Mouse (Mus musculus) embryonic stem cell, embryonic (primary cell): ENCODE data around the gene Rnh1.

ENCODE experiments used
- CTCF ChIA-PET, 4 experiments: fragments of 300-600 bp in 2 of 4; fragments of 350-600 bp in 2 of 4; sonication (Branson Sonifier 250); formaldehyde crosslinking; loops; one replicate each; lab custom pipeline; 2022; ENCODE audit warnings: inconsistent platforms in 2 of 4; lab: Charles Lee
- POLR2A ChIA-PET, 4 experiments: fragments of 300-600 bp in 2 of 4; fragments of 350-600 bp in 2 of 4; sonication (Branson Sonifier 250); formaldehyde crosslinking; loops; one replicate each; lab custom pipeline; 2022; ENCODE audit warnings: antibody characterized with exemption in 4 of 4, inconsistent platforms in 1 of 4; lab: Charles Lee

Gene Rnh1

DNA sequence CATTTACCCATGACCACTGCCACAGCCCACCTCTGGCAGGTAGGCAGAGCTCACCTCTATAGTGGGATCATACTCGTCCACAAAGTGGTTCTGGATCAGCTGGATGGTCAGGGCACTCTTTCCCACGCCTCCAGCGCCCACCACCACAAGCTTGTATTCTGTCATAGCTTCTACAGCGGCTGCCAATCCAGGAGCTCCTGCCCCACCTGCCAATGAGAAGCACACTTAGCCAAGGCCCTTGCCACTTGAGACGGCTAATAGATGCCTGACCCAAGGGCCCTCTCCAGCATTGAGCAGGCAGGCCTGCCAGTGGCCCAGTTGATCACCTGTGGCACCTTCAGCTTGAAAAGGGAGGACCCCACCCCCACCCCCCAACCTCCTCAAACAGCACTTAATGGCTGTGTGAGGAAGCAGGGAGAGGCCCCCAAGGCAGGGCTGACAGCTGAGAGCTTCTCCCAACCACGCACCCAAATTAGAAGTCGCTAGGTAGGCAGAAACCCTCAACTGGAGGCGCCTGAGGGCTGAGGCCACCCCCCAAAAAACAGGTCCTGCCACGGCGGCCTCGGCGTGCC is 20.2 kb upstream of the Rnh1 start:
- ChIA-PET POLR2A (interaction anchor here (0.6 to 4.9 kb wide), 37 partner anchors 8 to 352 kb away, joined by 3 to 84 read pairs (median 4); partner anchors contain the start of genes Rassf7 (in 3 of the 4), Phrf1 (in 2 of the 4), Ptdss2 (in 2 of the 4) and Taldo1 (in 2 of the 4)), CTCF (interaction anchor here in 2 of 4 experiments (0.6 to 2.2 kb wide), 4 partner anchors 17 to 170 kb away, joined by 3 to 8 read pairs (median 6); partner anchors contain the start of gene Ptdss2 (in 1 of the 2))

DNA sequence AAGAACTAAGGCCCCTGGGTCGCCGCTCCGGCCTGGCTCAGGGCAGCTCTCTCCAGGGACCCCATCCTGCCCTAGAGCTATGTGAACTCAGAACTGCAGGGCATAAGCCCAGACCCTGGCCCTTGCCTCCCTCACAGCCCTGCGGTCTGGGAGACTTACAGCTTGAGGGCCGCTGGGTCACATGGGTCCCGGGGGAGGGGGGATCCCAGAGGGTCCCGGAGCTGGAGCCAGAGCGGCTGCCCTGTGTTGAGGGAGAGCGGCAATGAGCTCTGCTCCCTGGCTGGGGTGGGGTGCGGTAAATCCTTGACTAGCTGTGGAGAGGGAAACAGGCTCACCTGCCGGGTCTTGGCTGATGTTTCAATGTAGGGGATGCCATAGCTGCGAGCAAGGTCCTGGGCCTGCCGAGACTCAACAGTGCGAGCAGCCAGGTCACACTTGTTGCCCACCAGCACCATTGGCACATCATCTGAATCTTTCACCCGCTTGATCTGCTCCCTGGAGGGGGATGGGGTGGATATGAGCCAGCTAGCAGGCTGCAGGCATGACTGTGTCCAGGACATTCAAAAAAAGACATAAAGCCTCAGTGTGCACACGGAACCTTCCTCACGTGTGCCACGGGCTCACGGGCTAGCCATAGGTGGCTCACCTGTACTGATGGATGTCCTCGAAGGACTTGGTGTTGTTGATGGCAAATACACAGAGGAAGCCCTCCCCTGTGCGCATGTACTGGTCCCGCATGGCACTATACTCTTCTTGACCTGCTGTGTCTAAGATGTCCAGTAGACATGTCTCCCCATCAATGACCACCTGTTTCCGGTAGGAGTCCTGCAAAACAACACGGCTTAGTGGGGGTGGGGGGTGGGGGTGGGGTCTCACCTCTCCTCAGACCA is 19.4 kb upstream of the Rnh1 start:
- ChIA-PET CTCF (interaction anchor here in 2 of 4 experiments (0.6 to 2.2 kb wide), 3 partner anchors 16 to 211 kb away, joined by 4 to 7 read pairs (median 6); no protein-coding TSS in a partner anchor), POLR2A (interaction anchor here in 3 of 4 experiments (0.6 to 4.9 kb wide), 27 partner anchors 12 to 348 kb away, joined by 3 to 84 read pairs (median 4); partner anchors contain the start of genes Phrf1 (in 2 of the 3), Ptdss2 (in 2 of the 3), Rassf7 (in 2 of the 3) and Sigirr (in 2 of the 3))

DNA sequence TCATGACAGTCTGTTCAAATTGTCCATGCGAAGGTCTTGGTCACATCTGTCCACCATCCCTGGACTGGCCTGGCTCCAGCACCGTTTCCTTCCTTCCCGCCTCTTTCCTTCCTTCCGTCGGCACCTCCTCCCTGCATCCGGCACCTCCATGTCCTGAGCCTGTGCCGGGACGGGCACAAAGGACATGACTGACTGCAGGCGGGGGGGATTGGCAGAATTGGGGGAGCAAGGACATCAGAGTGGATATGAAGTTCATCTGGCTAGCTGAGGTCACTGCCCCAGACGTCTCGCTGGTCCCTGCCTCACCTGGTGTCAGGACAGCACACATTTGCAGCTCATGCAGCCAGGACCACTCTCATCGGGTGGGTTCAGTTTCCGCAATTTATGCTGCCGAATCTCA is 18.4 kb upstream of the Rnh1 start:
- ChIA-PET CTCF (interaction anchor here in 2 of 4 experiments (0.6 kb wide), 2 partner anchors 121 to 212 kb away, joined by 4 read pairs; no protein-coding TSS in a partner anchor), POLR2A (interaction anchor here in 3 of 4 experiments (0.6 to 4.9 kb wide), 9 partner anchors 18 to 148 kb away, joined by 3 to 84 read pairs (median 4); partner anchors contain the start of genes Rassf7 (in 2 of the 3), Phrf1 (in 1 of the 3), Rnh1 (in 1 of the 3) and Sigirr (in 1 of the 3))

DNA sequence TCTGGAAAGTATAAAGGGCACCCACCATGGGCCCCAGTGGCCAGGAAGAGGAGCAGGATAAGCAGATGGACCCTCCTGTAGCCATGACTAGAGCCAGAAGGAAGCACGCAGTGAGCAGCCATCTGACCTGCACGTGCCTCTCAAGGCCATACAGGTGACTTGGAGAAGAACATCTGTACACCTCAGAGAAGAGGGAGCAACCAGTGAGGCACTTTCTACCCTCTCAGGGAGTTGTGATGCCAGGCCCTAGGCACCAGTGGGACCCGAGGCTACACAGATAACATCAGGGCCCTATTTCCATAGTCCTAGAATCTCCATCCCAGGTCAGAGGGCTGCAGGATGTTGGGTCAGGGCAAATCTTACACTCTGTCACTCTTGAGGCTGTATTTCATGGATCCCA is 17.6 kb upstream of the Rnh1 start:
- ChIA-PET POLR2A (no interaction called here), CTCF (no interaction called here)

DNA sequence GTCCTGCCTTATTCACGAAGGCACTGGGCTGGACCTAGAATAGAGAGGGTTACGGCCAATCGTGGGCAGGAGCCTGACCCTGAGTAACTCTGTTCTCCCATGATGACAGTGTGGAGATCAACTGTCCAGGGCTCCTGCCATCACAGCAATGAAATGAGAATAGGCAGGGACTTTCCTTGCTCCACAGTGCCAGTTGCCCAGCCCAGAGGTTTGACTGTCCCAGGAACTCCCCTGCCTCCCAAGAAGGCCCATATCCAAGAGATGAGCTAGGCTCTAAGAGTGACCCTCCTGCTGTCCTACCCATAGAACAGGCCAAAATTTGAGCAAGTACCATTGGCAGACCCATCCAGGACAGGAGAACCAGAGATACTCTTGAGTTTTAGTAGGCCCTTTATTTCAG is 16.1 kb upstream of the Rnh1 start:
- POLR2A ChIA-PET = interaction anchor here in 2 of 4 experiments (1.1 to 1.9 kb wide), 4 partner anchors 16 to 117 kb away, joined by 3 to 5 read pairs (median 3); partner anchors contain the start of genes Rassf7 (in 1 of the 2) and Rnh1 (in 1 of the 2)
- CTCF ChIA-PET = no interaction called here

DNA sequence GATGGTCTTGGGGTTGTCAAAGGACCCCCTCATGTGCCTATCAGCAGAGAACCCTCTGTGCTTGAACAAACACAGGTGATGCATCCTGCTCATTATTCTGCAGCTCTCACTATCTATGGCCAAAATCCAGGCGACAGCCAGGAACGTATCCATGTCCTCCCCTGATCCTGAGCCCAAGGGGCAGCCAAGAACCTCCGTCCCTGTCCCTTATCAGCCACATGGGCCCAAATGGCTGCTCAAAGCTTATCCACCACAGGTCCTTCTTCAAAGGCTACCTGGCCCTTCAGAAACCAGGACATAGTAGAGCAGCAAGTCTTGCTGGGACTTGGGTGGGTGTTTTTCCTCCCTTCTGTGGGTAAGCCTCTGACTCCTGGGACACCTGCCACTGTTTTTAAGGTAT is 15.5 kb upstream of the Rnh1 start:
- ChIA-PET CTCF (interaction anchor here in 1 of 4 experiments (0.5 kb wide), 1 partner anchor 133 kb away, joined by 3 read pairs; no protein-coding TSS in a partner anchor), POLR2A (interaction anchor here in 1 of 4 experiments (1.9 kb wide), 1 partner anchor 15 kb away, joined by 5 read pairs; the partner anchor contains the start of gene Rnh1)

DNA sequence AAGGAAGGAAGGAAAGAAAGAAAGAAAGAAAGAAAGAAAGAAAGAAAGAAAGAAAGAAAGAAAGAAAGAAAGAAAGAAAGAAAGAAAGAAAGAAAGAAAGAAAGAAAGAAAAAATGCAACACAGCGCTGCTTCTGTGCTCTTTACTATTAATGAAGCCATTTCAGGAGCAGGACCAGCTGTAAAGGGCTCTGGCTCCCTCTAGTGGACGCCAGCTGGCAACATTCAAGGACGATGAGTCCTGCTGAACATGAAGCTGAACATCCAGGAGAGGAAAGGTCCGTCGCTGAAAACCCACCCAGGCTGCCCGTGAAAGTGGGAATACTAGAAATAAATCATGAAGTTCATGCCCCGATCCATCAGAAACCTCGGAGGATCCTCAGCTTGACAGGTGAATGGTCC is 3.5 kb upstream of the Rnh1 start:
- POLR2A ChIA-PET = interaction anchor here (0.5 to 2.1 kb wide), 35 partner anchors 11 to 335 kb away, joined by 3 to 8 read pairs (median 4); partner anchors contain the start of genes Hras (in 2 of the 4), Lrrc56 (in 2 of the 4), Ano9 (in 1 of the 4) and Odf3 (in 1 of the 4)
- CTCF ChIA-PET = interaction anchor here (0.5 to 2.8 kb wide), 84 partner anchors 8 to 1347 kb away, joined by 3 to 18 read pairs (median 4); partner anchors contain the start of genes Hras (in 2 of the 4), Lrrc56 (in 2 of the 4), Odf3 (in 2 of the 4) and Rassf7 (in 2 of the 4)

DNA sequence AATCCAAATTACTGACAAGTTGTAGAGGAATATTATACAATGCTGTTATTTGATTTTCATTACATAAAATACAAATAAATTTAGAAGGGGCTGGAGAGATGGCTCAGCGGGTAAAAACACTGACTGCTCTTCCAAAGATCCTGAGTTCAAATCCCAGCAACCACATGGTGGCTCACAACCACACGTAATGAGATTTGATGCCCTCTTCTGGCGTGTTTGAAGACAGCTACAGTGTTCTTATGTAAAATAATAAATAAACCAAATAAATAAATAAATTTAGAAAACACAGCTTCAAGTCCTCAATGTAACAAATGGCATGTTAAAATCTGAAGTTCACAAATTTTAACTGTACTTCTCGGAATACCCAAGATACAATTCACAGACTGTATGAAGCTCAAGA is 2.4 kb upstream of the Rnh1 start:
- CTCF ChIA-PET = interaction anchor here (0.8 to 2.8 kb wide), 15 partner anchors 17 to 272 kb away, joined by 3 to 17 read pairs (median 6); partner anchors contain the start of genes Hras (in 1 of the 4), Lrrc56 (in 1 of the 4) and Ptdss2 (in 1 of the 4)

DNA sequence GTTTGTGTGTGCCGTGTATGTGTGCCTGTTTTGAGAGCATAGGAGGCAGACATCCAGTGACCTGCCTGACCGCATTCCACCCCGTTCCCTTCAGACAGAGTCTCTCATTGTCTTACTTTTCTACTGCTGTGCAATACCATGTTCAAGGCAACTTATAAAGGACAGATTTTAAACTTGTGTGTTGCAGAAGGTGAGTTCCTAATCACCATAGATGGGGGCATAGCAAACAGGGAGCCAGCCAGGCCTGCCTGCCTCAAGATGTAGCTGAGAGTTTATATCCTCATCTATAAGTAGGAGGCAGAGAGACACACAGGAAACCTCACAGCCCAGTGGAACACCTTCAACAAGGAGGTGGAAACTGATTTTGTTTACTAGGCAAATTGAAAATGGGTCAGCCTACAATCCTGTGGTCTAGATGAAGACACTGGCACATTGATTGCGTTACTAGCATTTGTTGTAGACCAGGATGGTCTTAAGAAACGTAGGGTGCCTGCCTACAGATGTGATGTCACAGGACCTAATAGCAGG is 730 bp upstream of the Rnh1 start:
- ChIA-PET CTCF (interaction anchor here in 1 of 4 experiments (0.6 to 1.6 kb wide), 5 partner anchors 28 to 265 kb away, joined by 3 to 6 read pairs (median 4); partner anchors contain the start of gene Rassf7), POLR2A (interaction anchor here in 3 of 4 experiments (0.5 to 2.7 kb wide), 52 partner anchors 9 to 1249 kb away, joined by 3 to 20 read pairs (median 4); partner anchors contain the start of genes Rassf7 (in 3 of the 3), Hras (in 2 of the 3), Lrrc56 (in 2 of the 3) and Eps8l2 (in 1 of the 3))

More for the DNA sequence above, 2.4 kb upstream of the Rnh1 start:
- POLR2A ChIA-PET = interaction anchor here in 3 of 4 experiments (0.6 to 1.6 kb wide), 7 partner anchors 10 to 188 kb away, joined by 3 to 6 read pairs (median 3); no protein-coding TSS in a partner anchor

DNA sequence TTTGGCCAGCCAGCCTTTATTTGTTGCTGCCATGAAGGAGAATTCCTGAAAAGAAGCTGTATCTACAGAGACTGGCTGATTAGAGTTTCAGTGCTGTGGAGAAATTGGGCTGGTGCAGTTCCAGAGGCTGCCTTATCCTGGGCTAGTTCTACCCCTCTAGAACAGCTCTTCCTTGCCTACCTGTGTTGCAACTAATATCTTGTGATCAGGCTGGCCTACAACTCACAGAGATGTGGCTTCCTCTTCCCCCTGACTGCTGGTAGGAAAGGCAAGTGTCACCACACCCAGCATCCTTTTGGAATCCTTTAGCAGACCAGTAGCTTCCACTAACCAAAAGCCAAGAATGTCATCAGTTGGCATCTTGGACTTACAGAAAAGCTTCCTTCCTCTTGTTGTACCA is 2.8 kb downstream of the Rnh1 start:
- POLR2A ChIA-PET = interaction anchor here in 2 of 4 experiments (0.8 to 1.4 kb wide), 6 partner anchors 8 to 78 kb away, joined by 3 to 6 read pairs (median 3); no protein-coding TSS in a partner anchor

DNA sequence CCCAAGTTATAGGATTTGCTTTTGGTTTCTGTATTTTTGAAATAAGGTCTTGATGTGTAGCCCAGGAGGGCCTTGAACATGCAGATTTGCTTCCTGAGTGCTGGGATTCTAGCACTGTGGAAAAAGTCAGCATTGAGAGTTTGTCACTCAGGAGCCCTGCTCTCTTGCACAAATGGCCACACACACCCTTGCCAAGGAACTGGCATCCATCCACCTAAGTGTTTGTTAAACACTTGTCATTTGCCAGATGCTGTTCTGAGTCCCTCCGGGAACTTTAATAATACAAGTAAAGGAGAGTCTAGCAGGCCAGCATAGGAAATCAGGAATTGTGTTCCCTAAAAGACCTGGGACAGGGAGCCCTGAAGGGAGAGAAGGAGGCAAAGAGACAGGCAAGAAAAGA is 3.4 kb downstream of the Rnh1 start:
- ChIA-PET POLR2A (interaction anchor here in 2 of 4 experiments (0.8 to 10.4 kb wide), 7 partner anchors 14 to 78 kb away, joined by 3 to 77 read pairs (median 3); partner anchors contain the start of gene Sigirr (in 1 of the 2)), CTCF (no interaction called here)

More for the DNA sequence above, 2.8 kb downstream of the Rnh1 start:
- CTCF ChIA-PET = no interaction called here

DNA sequence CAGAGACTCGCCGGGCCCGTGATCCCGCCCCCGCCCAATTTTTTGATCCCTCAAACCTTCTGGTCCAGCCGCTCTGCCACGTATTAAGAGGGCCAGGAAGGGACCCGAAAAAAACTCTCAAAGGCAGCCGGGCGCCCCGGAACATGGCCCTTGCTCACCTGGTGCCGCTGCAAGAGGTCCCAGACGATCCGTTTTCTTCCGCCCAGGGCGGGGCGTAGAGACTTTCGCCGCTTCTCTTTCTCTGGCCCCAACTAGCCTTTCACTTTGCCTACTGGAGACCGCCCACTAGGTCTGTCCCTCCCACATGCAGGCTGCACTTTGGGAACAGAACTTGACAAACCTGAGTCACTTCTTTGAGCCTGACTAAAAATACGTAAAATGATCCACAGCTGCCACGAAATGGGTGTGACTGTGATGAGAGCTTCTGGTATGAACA is 4.1 kb downstream of the Rnh1 start:
- CTCF ChIA-PET = interaction anchor here in 1 of 4 experiments (1.0 kb wide), 1 partner anchor 8 kb away, joined by 4 read pairs; no protein-coding TSS in a partner anchor

DNA sequence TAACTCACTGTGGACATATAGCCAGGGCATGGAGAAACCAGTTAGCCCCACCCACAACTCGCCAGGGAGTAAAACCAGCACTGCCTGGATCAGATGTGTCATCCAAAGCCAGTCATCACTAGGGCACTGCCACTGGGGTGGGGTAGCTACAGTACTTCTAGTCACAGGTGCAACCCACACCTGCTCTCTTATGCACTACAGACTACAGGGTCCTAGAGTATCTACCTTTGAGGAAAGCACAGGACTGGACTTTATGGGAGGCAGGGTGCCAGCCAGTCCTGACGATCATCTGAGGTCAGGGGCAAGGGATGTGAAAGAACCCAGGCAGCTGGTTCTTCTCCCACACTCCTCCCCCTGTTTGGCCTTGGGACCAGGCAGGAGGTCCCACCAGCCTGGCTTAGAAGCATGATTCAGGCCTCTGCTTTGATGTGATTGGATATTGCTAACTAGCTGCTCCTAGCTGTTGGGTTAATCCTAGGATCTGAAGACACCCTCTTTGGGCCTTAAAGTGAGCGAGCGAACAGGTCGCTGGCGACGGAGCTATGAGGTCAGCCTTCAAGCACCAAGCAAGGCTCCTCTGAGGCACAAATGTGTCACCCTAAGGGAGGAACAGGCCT is 4.6 kb downstream of the Rnh1 start:
- POLR2A ChIA-PET = interaction anchor here in 3 of 4 experiments (0.5 to 10.4 kb wide), 20 partner anchors 11 to 1035 kb away, joined by 3 to 77 read pairs (median 4); partner anchors contain the start of genes Sigirr (in 2 of the 3), Ptdss2 (in 1 of the 3) and Rassf7 (in 1 of the 3)
- CTCF ChIA-PET = interaction anchor here in 1 of 4 experiments (1.0 kb wide), 1 partner anchor 8 kb away, joined by 4 read pairs; no protein-coding TSS in a partner anchor

More for the DNA sequence above, 4.1 kb downstream of the Rnh1 start:
- POLR2A ChIA-PET = interaction anchor here in 3 of 4 experiments (0.8 to 10.4 kb wide), 16 partner anchors 14 to 260 kb away, joined by 3 to 77 read pairs (median 4); partner anchors contain the start of genes Sigirr (in 2 of the 3), Ptdss2 (in 1 of the 3) and Rassf7 (in 1 of the 3)

DNA sequence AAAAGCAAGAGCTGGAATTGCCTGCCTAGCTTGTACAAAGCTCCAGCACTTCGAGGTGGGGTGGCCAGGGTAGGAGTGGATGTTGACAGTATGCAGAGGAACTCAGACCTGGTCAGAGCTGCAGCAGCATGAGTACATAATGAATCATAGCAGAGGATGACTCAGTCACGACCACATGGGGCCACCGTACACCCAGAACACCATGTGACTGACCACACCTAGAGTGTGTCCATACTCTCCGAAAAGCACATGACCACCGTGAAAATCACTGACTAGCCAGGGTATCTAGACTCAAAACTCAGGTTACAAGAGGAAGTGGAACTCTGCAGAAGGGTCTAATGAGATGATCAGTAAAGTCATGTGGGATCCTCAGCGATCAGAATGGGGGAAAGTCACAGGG is 7.8 kb downstream of the Rnh1 start:
- ChIA-PET POLR2A (interaction anchor here in 3 of 4 experiments (0.6 to 10.4 kb wide), 23 partner anchors 8 to 191 kb away, joined by 3 to 77 read pairs (median 4); partner anchors contain the start of genes Ptdss2 (in 2 of the 3), Rassf7 (in 1 of the 3) and Rnh1 (in 1 of the 3)), CTCF (interaction anchor here in 2 of 4 experiments (0.6 to 2.6 kb wide), 6 partner anchors 12 to 22 kb away, joined by 3 to 6 read pairs (median 4); no protein-coding TSS in a partner anchor)

DNA sequence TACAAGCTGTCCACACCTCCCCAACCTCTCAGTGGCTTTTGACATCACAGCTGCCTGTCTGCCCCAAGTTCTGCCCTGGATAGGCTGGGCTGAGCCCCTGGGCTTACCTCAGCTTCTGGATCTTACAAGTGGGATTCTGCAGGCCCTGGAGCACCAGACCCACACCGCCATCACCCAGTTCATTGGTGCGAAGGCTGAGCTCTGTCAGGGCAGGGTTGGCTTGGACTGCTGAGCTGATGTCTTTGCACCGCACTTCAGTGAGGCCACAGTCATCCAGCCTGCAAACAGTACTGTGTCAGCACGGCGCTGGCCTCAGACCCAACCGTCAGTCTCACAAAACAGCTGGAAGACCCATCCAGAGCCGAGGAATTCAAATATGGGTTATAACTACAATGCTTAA is 8.3 kb downstream of the Rnh1 start:
- CTCF ChIA-PET = interaction anchor here in 2 of 4 experiments (0.6 to 2.6 kb wide), 7 partner anchors 12 to 261 kb away, joined by 3 to 6 read pairs (median 3); no protein-coding TSS in a partner anchor
- POLR2A ChIA-PET = interaction anchor here (0.6 to 10.4 kb wide), 30 partner anchors 8 to 191 kb away, joined by 3 to 77 read pairs (median 4); partner anchors contain the start of genes Ptdss2 (in 2 of the 4), Rnh1 (in 2 of the 4), Hras (in 1 of the 4) and Lrrc56 (in 1 of the 4)
